Mouse (Mus musculus): ENCODE measurements around the gene BC107364. TPM values are rescaled to one million over a fixed set of nuclear protein-coding genes. Genes with fewer than 3 reads are reported as not detected.
"Not testable (repeated sequence)": the region's sequence is repeated elsewhere in the genome, so short reads cannot be mapped to it uniquely, and the experiment has no call there.

Gene BC107364
- polyA plus RNA-seq, 1 experiment from 2014 or later = not detected

DNA sequence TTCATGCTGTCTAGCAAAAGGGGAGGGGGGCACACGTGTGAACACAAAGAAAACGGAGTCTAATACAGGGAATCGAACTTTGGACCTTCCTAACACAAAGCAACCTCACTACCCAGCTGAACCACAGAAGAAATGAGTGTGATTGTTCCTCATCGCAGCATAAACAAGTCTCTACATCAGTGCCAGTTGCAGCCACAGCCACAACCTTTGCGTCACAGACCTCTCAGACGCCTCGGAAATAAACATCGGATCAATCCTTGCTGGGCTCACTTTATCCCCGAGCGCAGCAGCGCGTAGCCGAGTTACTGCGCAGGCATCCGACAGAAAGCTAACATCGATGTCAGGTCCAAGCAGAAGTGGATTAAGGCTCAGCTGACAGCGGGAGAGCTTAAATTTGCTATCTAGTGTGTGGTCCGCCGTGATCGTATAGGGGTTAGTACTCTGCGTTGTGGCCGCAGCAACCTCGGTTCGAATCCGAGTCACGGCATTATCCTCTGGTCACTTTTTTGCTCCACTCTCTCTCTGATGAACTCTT is 16.5 kb downstream of the BC107364 start:
- under 1% methylated on average over 26 of the region's 26 CpGs for WGBS
- peak overlapping the region; percentile 51 for H3K4me2 ChIP-seq
- H3K4me1 ChIP-seq = peaks cover 10% of the 10 kb centered on the region
- H3K27me3 ChIP-seq = peaks cover 93% of the 10 kb centered on the region
- peak overlapping the region; percentile 35 for H3K4me3 ChIP-seq (replicated peaks)
- no peak for ATAC-seq (replicated peaks; ENCODE audit: low FRiP score)
- H3K9ac ChIP-seq = no peak overlapping the region
- no peaks in the 10 kb centered on the region for H3K36me3 ChIP-seq
- no peak overlapping the region for H3K27ac ChIP-seq
- no peaks in the 10 kb centered on the region for H3K9me3 ChIP-seq (replicated peaks)

DNA sequence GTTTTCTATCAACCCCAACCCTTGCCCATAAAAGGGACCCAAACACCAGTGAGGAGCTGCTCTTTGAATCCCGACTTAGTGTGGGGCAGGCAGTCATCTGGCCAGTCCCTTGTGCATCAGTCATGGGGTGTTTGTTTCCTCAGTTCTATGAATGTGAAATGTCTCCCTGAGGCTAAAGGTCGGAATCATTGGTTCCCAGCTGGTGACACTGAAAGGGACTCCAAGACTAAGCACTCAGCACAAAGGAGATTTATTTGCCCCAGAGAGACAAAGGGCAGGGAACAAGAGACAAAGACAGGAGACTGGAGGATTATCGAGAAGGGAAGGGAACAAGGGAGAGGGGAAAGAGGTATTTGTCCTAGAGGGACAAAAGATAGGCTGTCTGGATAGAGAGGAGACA is 19.9 kb downstream of the BC107364 start:
- Histone ChIP-seq H3K4me3 (replicated peaks) (no peak overlapping the region), H3K4me1 (peaks cover 12% of the 10 kb centered on the region), H3K9ac (no peak overlapping the region), H3K27me3 (peaks cover 84% of the 10 kb centered on the region), H3K9me3 (replicated peaks) (no peaks in the 10 kb centered on the region), H3K36me3 (no peaks in the 10 kb centered on the region), H3K4me2 (no peak overlapping the region), H3K27ac (no peak overlapping the region)
- no peak for ATAC-seq (replicated peaks; ENCODE audit: low FRiP score)
- WGBS = 27% methylated on average over 3 of the region's 3 CpGs

- peaks cover 3% of the 10 kb centered on the region; the same call in 1 of the 2 replicates for H3K4me1 ChIP-seq
- H3K4me3 ChIP-seq (replicated peaks) = no peak overlapping the region
- 42% methylated on average over 4 of the region's 4 CpGs for WGBS
- ATAC-seq (replicated peaks; ENCODE audit: low FRiP score) = no peak
- no peak overlapping the region for H3K4me2 ChIP-seq
- H3K36me3 ChIP-seq = no peaks in the 10 kb centered on the region
- no peaks in the 10 kb centered on the region for H3K9me3 ChIP-seq (replicated peaks)
- no peak overlapping the region for H3K27ac ChIP-seq
- H3K9ac ChIP-seq = no peak overlapping the region
- peaks cover 73% of the 10 kb centered on the region for H3K27me3 ChIP-seq
Measured at GRCm38 (mm10) chr3:96429819-96430132, 22.3 kb downstream of the BC107364 start.

DNA sequence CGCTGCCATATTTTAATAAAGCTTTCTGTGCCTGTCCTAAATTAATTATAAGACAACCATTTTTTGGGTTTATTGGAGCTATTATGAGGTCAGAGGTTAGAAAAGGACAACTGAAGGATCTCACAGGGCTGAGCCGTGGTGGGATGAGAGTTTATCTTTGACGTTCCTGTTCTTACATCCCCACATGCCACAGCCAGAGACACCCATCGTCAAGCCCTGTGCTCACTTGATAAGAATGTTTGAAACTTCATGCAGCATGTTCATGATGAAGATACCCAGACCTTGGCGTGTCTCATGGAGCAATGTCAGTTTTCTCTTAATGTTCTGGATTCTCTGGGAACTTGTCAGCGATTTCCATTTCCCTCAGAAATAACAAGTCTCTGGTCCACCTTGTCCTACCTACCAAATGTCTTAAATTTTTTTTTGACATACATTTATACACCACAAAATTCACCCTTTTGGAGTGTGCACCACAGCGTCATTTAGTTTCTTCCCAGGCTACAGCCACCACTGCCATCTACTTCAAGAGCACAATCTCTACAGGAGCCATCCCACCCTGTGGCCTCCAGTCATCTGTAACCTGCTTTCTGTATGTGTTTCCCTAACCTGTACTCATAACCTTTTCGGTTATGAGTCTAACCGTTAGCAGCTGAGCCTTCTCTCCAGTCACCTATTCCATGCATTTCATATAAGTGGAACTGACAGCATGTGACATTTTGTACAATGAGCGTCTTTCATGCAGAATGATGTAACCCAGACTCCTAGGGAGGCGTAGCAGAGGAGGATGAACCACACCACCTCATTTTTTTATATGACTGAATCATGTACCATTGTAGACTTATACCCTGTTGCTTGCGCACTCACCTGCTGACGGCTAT is 22.9 kb downstream of the BC107364 start:
- ATAC-seq (replicated peaks; ENCODE audit: low FRiP score) = no peak

GRCm38 (mm10) chr3:96427761-96428462 is 24.2 kb downstream of the BC107364 start:
- H3K27me3 ChIP-seq = peaks cover 71% of the 10 kb centered on the region
- H3K4me3 ChIP-seq (replicated peaks) = peak overlapping the region; percentile 29
- peak; percentile 52; the same call in 1 of the 2 replicates for ATAC-seq (replicated peaks; ENCODE audit: low FRiP score)
- WGBS = 7% methylated on average over 16 of the region's 16 CpGs
- no peak overlapping the region for H3K9ac ChIP-seq
- H3K9me3 ChIP-seq (replicated peaks) = no peaks in the 10 kb centered on the region
- H3K4me1 ChIP-seq = peaks cover 3% of the 10 kb centered on the region; the same call in 1 of the 2 replicates
- peak overlapping the region; percentile 49 for H3K4me2 ChIP-seq
- H3K27ac ChIP-seq = no peak overlapping the region
- H3K36me3 ChIP-seq = no peaks in the 10 kb centered on the region

More for the DNA sequence above, 22.9 kb downstream of the BC107364 start:
- H3K36me3 ChIP-seq = no peaks in the 10 kb centered on the region
- peaks cover 3% of the 10 kb centered on the region; the same call in 1 of the 2 replicates for H3K4me1 ChIP-seq
- H3K4me2 ChIP-seq = no peak overlapping the region
- no peak overlapping the region for H3K27ac ChIP-seq
- H3K4me3 ChIP-seq (replicated peaks) = no peak overlapping the region
- WGBS = 86% methylated on average over 13 of the region's 13 CpGs
- H3K27me3 ChIP-seq = peaks cover 73% of the 10 kb centered on the region
- H3K9ac ChIP-seq = no peak overlapping the region
- H3K9me3 ChIP-seq (replicated peaks) = no peaks in the 10 kb centered on the region

DNA sequence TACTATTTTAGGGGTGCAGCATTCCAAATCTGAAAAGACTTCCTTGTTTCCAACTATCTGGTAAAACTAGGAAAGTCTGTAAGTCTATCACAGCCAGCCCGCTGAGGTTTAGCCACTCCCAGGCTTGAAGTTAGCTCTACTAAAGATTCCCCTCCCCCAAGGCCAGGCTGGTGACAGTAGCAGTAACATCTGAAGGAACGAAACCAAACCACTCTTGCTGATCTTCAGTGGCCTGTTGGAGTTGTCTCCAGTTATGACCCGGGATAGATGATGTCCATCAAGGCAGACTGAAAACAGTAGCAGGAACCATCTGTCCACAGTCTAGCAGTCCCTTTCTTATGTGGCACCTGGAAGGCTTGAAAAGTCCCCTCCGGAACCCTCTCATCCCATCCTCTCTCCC is 24.8 kb downstream of the BC107364 start:
- Histone ChIP-seq H3K9ac (no peak overlapping the region), H3K4me3 (replicated peaks) (peak overlapping the region; percentile 29), H3K4me1 (peaks cover 3% of the 10 kb centered on the region; the same call in 1 of the 2 replicates), H3K36me3 (no peaks in the 10 kb centered on the region), H3K4me2 (peak overlapping the region; percentile 49), H3K27me3 (peaks cover 71% of the 10 kb centered on the region), H3K27ac (no peak overlapping the region), H3K9me3 (replicated peaks) (no peaks in the 10 kb centered on the region)
- 9% methylated on average over 4 of the region's 4 CpGs for WGBS
- ATAC-seq (replicated peaks; ENCODE audit: low FRiP score) = no peak

DNA sequence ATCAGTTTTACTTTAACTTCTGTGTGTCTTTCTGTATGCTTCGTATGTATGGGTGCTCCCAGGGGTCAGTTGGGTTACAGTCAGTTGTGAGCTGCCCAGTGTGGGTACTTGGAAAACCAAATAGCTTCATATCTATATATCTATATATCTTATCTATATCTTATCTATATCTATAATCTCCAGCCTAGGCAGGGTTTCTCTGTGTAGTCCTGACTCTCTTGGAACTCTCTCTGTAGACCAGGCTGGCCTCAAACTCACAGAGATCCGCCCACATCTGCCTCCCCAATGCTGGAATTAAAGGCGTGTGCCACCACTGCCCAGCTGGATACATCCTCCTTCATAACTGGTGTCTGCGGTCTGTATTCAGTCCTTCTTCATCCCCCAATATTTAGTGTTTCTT is 25.8 kb downstream of the BC107364 start:
- Histone ChIP-seq H3K9me3 (replicated peaks) (no peaks in the 10 kb centered on the region), H3K27me3 (peaks cover 70% of the 10 kb centered on the region), H3K9ac (no peak overlapping the region), H3K4me2 (no peak overlapping the region), H3K27ac (no peak overlapping the region), H3K4me1 (peaks cover 3% of the 10 kb centered on the region; the same call in 1 of the 2 replicates), H3K4me3 (replicated peaks) (no peak overlapping the region), H3K36me3 (no peaks in the 10 kb centered on the region)
- WGBS = 80% methylated on average over 4 of the region's 4 CpGs
- ATAC-seq (replicated peaks; ENCODE audit: low FRiP score) = no peak

GRCm38 (mm10) chr3:96424447-96424846 is 27.7 kb downstream of the BC107364 start:
- H3K4me2 ChIP-seq; H3K9me3 ChIP-seq (replicated peaks); H3K4me3 ChIP-seq (replicated peaks); H3K36me3 ChIP-seq; H3K4me1 ChIP-seq; H3K27ac ChIP-seq; H3K9ac ChIP-seq; ATAC-seq (replicated peaks; ENCODE audit: low FRiP score): not testable (repeated sequence)
- WGBS = 32% methylated on average over 4 of the region's 4 CpGs
- H3K27me3 ChIP-seq = peaks cover 57% of the 10 kb centered on the region

DNA sequence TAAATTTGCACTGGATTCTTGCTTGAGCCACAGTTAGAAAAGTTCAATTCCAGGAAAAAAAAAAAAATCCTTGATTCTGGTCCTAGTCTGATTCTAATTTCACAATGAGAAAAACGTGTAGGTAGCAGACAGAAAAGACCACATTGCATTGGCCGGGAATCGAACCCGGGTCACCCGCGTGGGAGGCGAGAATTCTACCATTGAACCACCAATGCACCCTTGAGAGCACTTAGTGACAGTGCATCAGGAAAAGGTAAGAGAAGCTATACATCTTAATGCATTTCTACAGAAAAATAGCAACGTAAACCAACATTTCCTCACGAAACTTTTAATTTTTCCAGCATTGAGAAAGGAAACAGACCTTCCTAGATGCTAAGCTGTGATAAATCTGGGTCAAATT is 28.2 kb downstream of the BC107364 start:
- Histone ChIP-seq H3K4me2 (no peak overlapping the region), H3K9ac (no peak overlapping the region), H3K36me3 (no peaks in the 10 kb centered on the region), H3K9me3 (replicated peaks) (no peaks in the 10 kb centered on the region), H3K4me1 (peaks cover 3% of the 10 kb centered on the region; the same call in 1 of the 2 replicates), H3K27ac (no peak overlapping the region), H3K27me3 (peaks cover 51% of the 10 kb centered on the region), H3K4me3 (replicated peaks) (no peak overlapping the region)
- WGBS = 18% methylated on average over 9 of the region's 9 CpGs
- no peak for ATAC-seq (replicated peaks; ENCODE audit: low FRiP score)

- Histone ChIP-seq H3K9ac (no peak overlapping the region), H3K9me3 (replicated peaks) (no peaks in the 10 kb centered on the region), H3K27me3 (peaks cover 39% of the 10 kb centered on the region), H3K4me2 (no peak overlapping the region), H3K27ac (no peak overlapping the region), H3K4me1 (no peaks in the 10 kb centered on the region), H3K36me3 (no peaks in the 10 kb centered on the region), H3K4me3 (replicated peaks) (no peak overlapping the region)
- ATAC-seq (replicated peaks; ENCODE audit: low FRiP score) = no peak
- 27% methylated on average over 3 of the region's 3 CpGs for WGBS
Measured at GRCm38 (mm10) chr3:96420796-96421195, 31.3 kb downstream of the BC107364 start.

- H3K9ac ChIP-seq; H3K4me2 ChIP-seq; H3K27ac ChIP-seq; H3K4me1 ChIP-seq; H3K4me3 ChIP-seq (replicated peaks); H3K9me3 ChIP-seq (replicated peaks); H3K36me3 ChIP-seq; ATAC-seq (replicated peaks; ENCODE audit: low FRiP score): not testable (repeated sequence)
- peaks cover 28% of the 10 kb centered on the region for H3K27me3 ChIP-seq
- WGBS = 73% methylated on average over 5 of the region's 5 CpGs
Measured at GRCm38 (mm10) chr3:96418902-96419301, 33.2 kb downstream of the BC107364 start.
